Mouse (Mus musculus) erythroblast, embryonic 14.5 days (primary cell): ENCODE measurements around the gene Otof.

Source experiments
- GATA1 ChIP-seq: IDR thresholded peaks from 2 replicates; pipeline ENCODE4 v1.6.1; 2012; ENCODE audit warnings: low read length, inconsistent platforms, mixed read lengths
- TAL1 ChIP-seq: IDR thresholded peaks from 3 replicates; pipeline ENCODE4 v1.6.1; 2012; ENCODE audit warnings: low read length, inconsistent platforms, mixed read lengths

GRCm38 (mm10) chr5:30438931-30439330 lies 22.8 kb downstream of the Otof start:
- no peak for TF ChIP-seq GATA1
- no peak for TF ChIP-seq TAL1
